Mouse (Mus musculus) C2C12 (cell line): ENCODE measurements around the gene Tubb1. TPM values are rescaled to one million over a fixed set of nuclear protein-coding genes. Genes with fewer than 3 reads are reported as not detected.

ENCODE experiments used
- H3K27me3 ChIP-seq: one replicate; pipeline ENCODE4 v1.6.1; 2011; ENCODE audit not compliant: control insufficient read depth, insufficient read depth, insufficient read length
- H3K36me3 ChIP-seq: one replicate; pipeline ENCODE4 v1.6.1; 2011; ENCODE audit not compliant: control insufficient read depth, insufficient read depth
- H3K4me3 ChIP-seq: one replicate; pipeline ENCODE4 v1.5.1; 2011; ENCODE audit warnings: mild to moderate bottlenecking, control low read depth; ENCODE audit not compliant: poor library complexity, insufficient read depth, severe bottlenecking
- H3K79me2 ChIP-seq: one replicate; pipeline ENCODE4 v1.6.1; 2011; ENCODE audit not compliant: control insufficient read depth, insufficient read depth
- H3K79me3 ChIP-seq: one replicate; pipeline ENCODE4 v1.6.1; 2011; ENCODE audit warnings: low read depth, control low read depth
- H3ac ChIP-seq: one replicate; pipeline ENCODE3; 2011; ENCODE audit warnings: low read depth; ENCODE audit not compliant: control insufficient read depth, insufficient read length
- CEBPB ChIP-seq: IDR thresholded peaks from one replicate; pipeline ENCODE4 v1.6.1; 2011; ENCODE audit warnings: low read depth, mild to moderate bottlenecking, control low read depth, moderate library complexity
- CTCF ChIP-seq: IDR thresholded peaks from one replicate; pipeline ENCODE4 v1.5.1; 2011; ENCODE audit not compliant: control insufficient read depth, insufficient read depth, insufficient read length
- FOSL1 ChIP-seq: IDR thresholded peaks from one replicate; pipeline ENCODE4 v1.8.0; 2011; ENCODE audit warnings: mild to moderate bottlenecking, low read length; ENCODE audit not compliant: poor library complexity, insufficient read depth, severe bottlenecking
- MAX ChIP-seq: IDR thresholded peaks from one replicate; pipeline ENCODE4 v1.6.1; 2011; ENCODE audit warnings: mild to moderate bottlenecking, control low read depth
- MYOD1 ChIP-seq: IDR thresholded peaks from one replicate; pipeline ENCODE4 v1.6.1; 2011; ENCODE audit warnings: low read depth; ENCODE audit not compliant: control insufficient read depth, insufficient read length
- MYOG ChIP-seq: IDR thresholded peaks from one replicate; pipeline ENCODE4 v1.6.1; 2011; ENCODE audit not compliant: control insufficient read depth, insufficient read length; ENCODE audit errors: extremely low read depth
- USF1 ChIP-seq: IDR thresholded peaks from one replicate; pipeline ENCODE4 v1.6.1; 2011; ENCODE audit warnings: low read depth, mild to moderate bottlenecking, control low read depth, moderate library complexity
- long read RNA-seq, 2 experiments: library from polyadenylated mRNA; unstranded; transcript quantifications; one replicate each; pipeline ENCODE4 v2.0.0; 2019 to 2020
- polyA plus RNA-seq: library from polyadenylated mRNA; unstranded; fragments of >200 nt; fragmentation: generic; extraction: Trizol; gene quantifications from one replicate; pipeline ENCODE4 v1.2.1, GENCODE M21; 2012; ENCODE audit warnings: missing spikeins

The Tubb1 gene
- not detected for polyA plus RNA-seq
- long read RNA-seq, experiment 1, result 0 reads
- long read RNA-seq, experiment 2, result 0 reads

DNA sequence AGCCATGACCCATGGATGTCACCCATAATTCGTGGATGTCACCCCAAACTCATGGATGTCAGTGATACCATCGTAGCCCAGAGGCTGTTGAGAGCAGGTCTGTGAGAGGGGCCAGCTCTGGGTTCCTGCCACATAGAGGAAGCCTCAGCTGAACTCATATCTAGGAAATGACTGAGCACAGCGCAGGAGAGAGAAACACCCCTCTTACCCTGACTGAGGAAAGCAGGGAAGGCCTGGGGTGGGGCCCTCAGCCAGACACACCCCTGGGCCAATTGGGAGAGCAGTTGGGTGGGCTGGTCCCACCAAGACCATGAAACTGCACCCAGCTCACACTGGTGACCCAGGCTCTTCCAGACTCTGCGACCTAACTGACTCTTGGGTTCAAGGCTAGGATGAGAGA lies at the start of gene Tubb1:
Gene Tubb1 (plus strand): TSS at position 343 of the 400 bp plus-strand sequence.
- Histone ChIP-seq H3K4me3 (no peak within 1 kb of the TSS), H3K79me3 (no peaks in the 10 kb centered on the region), H3ac (no peak within 1 kb of the TSS), H3K36me3 (no peaks in the 10 kb centered on the region), H3K27me3 (no peaks in the 10 kb centered on the region), H3K79me2 (no peaks in the 10 kb centered on the region)
- TF ChIP-seq FOSL1 (no peak), MAX (no peak), MYOD1 (no peak), CTCF (no peak), CEBPB (no peak), USF1 (no peak), MYOG (no peak)

- Histone ChIP-seq H3K4me3 (no peak overlapping the region), H3K27me3 (peaks cover 4% of the 10 kb centered on the region), H3K79me3 (no peaks in the 10 kb centered on the region), H3ac (no peak overlapping the region), H3K79me2 (no peaks in the 10 kb centered on the region), H3K36me3 (no peaks in the 10 kb centered on the region)
- TF ChIP-seq CEBPB (no peak), MAX (no peak), FOSL1 (no peak), USF1 (no peak), MYOD1 (no peak), CTCF (no peak), MYOG (no peak)
Observed at GRCm38 (mm10) chr2:174410222-174410621, 40.3 kb upstream of the Tubb1 start.

GRCm38 (mm10) chr2:174413127-174413526 lies 37.4 kb upstream of the Tubb1 start:
- Histone ChIP-seq H3K4me3 (no peak overlapping the region), H3K79me2 (peaks cover 24% of the 10 kb centered on the region), H3ac (no peak overlapping the region), H3K79me3 (peaks cover 11% of the 10 kb centered on the region), H3K36me3 (no peaks in the 10 kb centered on the region), H3K27me3 (peaks cover 4% of the 10 kb centered on the region)
- TF ChIP-seq CEBPB (no peak), CTCF (no peak), FOSL1 (no peak), USF1 (no peak), MYOD1 (no peak), MAX (no peak), MYOG (no peak)

GRCm38 (mm10) chr2:174415001-174415730 lies 35.3 kb upstream of the Tubb1 start:
- TF ChIP-seq FOSL1, result no peak
- TF ChIP-seq CEBPB, result no peak
- no peak for TF ChIP-seq USF1
- TF ChIP-seq CTCF, result no peak
- TF ChIP-seq MAX, result no peak
- TF ChIP-seq MYOD1, result no peak
- TF ChIP-seq MYOG, result no peak
- Histone ChIP-seq H3ac (no peak overlapping the region), H3K27me3 (peaks cover 4% of the 10 kb centered on the region), H3K79me2 (peaks cover 42% of the 10 kb centered on the region), H3K79me3 (peaks cover 16% of the 10 kb centered on the region), H3K4me3 (no peak overlapping the region), H3K36me3 (no peaks in the 10 kb centered on the region)

DNA sequence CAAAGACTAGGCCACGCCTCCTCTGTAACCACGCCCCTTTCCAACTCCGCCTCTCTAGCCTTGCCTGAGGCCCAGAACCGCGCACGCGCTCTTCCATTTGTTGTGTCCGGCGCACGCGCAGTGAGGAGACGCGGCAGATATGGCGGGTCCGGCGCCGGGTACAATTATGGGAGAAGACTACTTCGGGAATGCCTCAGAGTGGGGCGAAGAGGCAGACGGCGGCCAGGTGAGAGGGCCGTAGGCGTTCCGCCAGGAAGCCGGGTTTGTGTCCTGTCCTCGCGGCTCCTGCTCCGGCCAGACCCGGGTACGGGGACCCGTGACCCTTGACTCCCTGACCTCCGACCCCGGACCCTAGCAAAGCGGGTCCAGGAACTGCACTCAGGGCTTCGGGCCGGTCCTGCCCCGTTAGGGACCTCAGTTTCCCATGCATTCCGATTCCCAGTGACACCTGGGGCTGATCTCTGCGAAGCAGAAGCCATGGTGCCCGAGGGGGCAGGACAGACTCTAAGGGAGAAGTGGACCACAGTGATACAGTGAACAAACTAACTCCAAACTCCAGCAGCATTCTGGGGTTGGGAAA lies 34.7 kb upstream of the Tubb1 start, which contains the start of gene Nelfcd:
Gene Nelfcd (plus strand): TSS at position 74 of the 580 bp plus-strand sequence.
- peaks cover 16% of the 10 kb centered on the region for H3K79me3 ChIP-seq
- H3ac ChIP-seq, result peak within 1 kb of the TSS; percentile 97
- peaks cover 4% of the 10 kb centered on the region for H3K27me3 ChIP-seq
- TF ChIP-seq MYOG (no peak), MAX (peak; percentile 77)
- no peaks in the 10 kb centered on the region for H3K36me3 ChIP-seq
- peaks cover 42% of the 10 kb centered on the region for H3K79me2 ChIP-seq
- peak within 1 kb of the TSS; percentile 96 for H3K4me3 ChIP-seq

- Histone ChIP-seq H3K4me3 (no peak overlapping the region), H3K79me3 (peaks cover 16% of the 10 kb centered on the region), H3K27me3 (no peaks in the 10 kb centered on the region), H3K36me3 (peaks cover 28% of the 10 kb centered on the region), H3ac (no peak overlapping the region), H3K79me2 (peaks cover 37% of the 10 kb centered on the region)
- no peak for TF ChIP-seq MYOG
Observed at GRCm38 (mm10) chr2:174421107-174421506, 29.4 kb upstream of the Tubb1 start.
